Mouse (Mus musculus) c-Kit-positive CD71-negative TER-119-negative erythroid progenitor cells, embryonic 14.5 days (primary cell): ENCODE measurements around the gene S100a7a.

Experiments
- DNase-seq: peaks from one replicate; pipeline ENCODE4 v3.0.0-alpha.2; 2013; ENCODE audit warnings: low read depth

The S100a7a gene

GRCm38 (mm10) chr3:90653717-90654116 lies at the start of gene S100a7a:
S100a7a (plus strand) TSS chr3:90654017.
- no peak for DNase-seq

GRCm38 (mm10) chr3:90604416-90604815 lies 49.4 kb upstream of the S100a7a start:
- no peak for DNase-seq

- DNase-seq, result no peak
These were observed 48.8 kb upstream of the S100a7a start for GRCm38 (mm10) chr3:90605049-90605448.

- DNase-seq, result no peak
These were observed 48.1 kb upstream of the S100a7a start for GRCm38 (mm10) chr3:90605736-90606135.

GRCm38 (mm10) chr3:90606185-90606584 lies 47.6 kb upstream of the S100a7a start:
- no peak for DNase-seq

GRCm38 (mm10) chr3:90607361-90607760 lies 46.5 kb upstream of the S100a7a start:
- no peak for DNase-seq

GRCm38 (mm10) chr3:90608223-90608622 lies 45.6 kb upstream of the S100a7a start, which contains the start of gene S100a5:
S100a5 (plus strand) TSS chr3:90608523.
- no peak for DNase-seq

- no peak for DNase-seq
These were observed 44.7 kb upstream of the S100a7a start for GRCm38 (mm10) chr3:90609102-90609501.

- DNase-seq, result no peak
These were observed 42.3 kb upstream of the S100a7a start for GRCm38 (mm10) chr3:90611494-90611893.

GRCm38 (mm10) chr3:90612061-90612460 lies 41.8 kb upstream of the S100a7a start:
- no peak for DNase-seq

GRCm38 (mm10) chr3:90612728-90613291 lies 41.0 kb upstream of the S100a7a start, which contains the start of gene S100a6:
S100a6 (plus strand) TSS chr3:90612882.
- DNase-seq, result no peak

- no peak for DNase-seq
These were observed 40.2 kb upstream of the S100a7a start for GRCm38 (mm10) chr3:90613461-90614147.

- DNase-seq, result no peak
These were observed 39.7 kb upstream of the S100a7a start for GRCm38 (mm10) chr3:90614148-90614530.

- no peak for DNase-seq
These were observed 39.1 kb upstream of the S100a7a start for GRCm38 (mm10) chr3:90614611-90615251.

GRCm38 (mm10) chr3:90615415-90615814 lies 38.4 kb upstream of the S100a7a start:
- peak; percentile 74 for DNase-seq

GRCm38 (mm10) chr3:90615911-90616310 lies 37.9 kb upstream of the S100a7a start:
- DNase-seq, result no peak

GRCm38 (mm10) chr3:90617586-90617985 lies 36.2 kb upstream of the S100a7a start:
- no peak for DNase-seq

GRCm38 (mm10) chr3:90621552-90621951 lies 32.3 kb upstream of the S100a7a start:
- no peak for DNase-seq

- no peak for DNase-seq
These were observed 30.3 kb upstream of the S100a7a start for GRCm38 (mm10) chr3:90623435-90624071.

GRCm38 (mm10) chr3:90625496-90625895 lies 28.3 kb upstream of the S100a7a start:
- DNase-seq, result no peak

- no peak for DNase-seq
These were observed 27.4 kb upstream of the S100a7a start for GRCm38 (mm10) chr3:90626266-90627021.

- DNase-seq, result no peak
These were observed 26.5 kb upstream of the S100a7a start for GRCm38 (mm10) chr3:90627366-90627765.
